Mouse (Mus musculus): ENCODE data around the gene Slc12a7.

GRCm38 (mm10) chr13:73793171-73793570 is 60.3 kb downstream of the Slc12a7 start:
- TF ChIP-seq CTCF (IDR thresholded peaks at IDR 0.05; ENCODE audit: low read depth, low read length): no peak
- TF ChIP-seq POLR2A (IDR thresholded peaks at IDR 0.05; ENCODE audit: borderline replicate concordance, low read depth, low read length): no peak
